28 mouse cellular contexts compared by ENCODE assay signal in the genomic region with DNA sequence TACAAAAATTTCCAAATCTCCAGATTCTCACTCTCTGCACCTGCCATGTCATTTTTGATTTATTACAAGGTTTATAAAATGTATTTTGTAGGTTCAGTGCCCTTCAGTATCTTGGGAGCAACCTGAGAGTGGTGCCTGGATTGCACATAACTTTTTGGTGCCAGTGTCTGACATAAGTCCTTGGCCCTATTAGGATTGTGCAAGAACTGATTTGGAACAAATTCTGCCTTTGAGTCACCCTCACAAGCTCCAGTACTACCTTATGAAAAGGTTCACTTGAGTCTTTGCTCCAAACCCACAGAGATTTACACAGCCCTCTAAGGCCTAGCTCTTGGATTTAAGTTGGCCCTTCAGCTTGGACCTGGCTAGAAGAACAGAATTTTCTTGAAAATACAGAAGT. TPM values are rescaled to one million over a fixed set of nuclear protein-coding genes. Genes with fewer than 3 reads are reported as not detected.
DNase-seq lines count a peak whose midpoint lies in the region; ATAC-seq and TF ChIP-seq lines count a peak whose summit lies in the region.
"Had no signal": no experiment of that assay in that cellular context is flagged by ENCODE, and none has a peak within 500 bp of the region (broad histone marks: within the 10 kb centered on the region; RNA-seq: fewer than 3 reads in every experiment).

A gene (plus strand): TSS at position 151 of the 400 bp plus-strand sequence.

- H3K9ac ChIP-seq in liver, adult 2 months (ENCODE audit: low read depth, low read length) = no peak within 1 kb of the TSS
- H3K9ac ChIP-seq in liver, postnatal 0 days (replicated peaks) = no peak within 1 kb of the TSS

- no peak within 1 kb of the TSS for H3K4me2 ChIP-seq in liver, postnatal 0 days (ENCODE audit: low read depth, low read length)

- no peaks in the 10 kb centered on the region for H3K4me1 ChIP-seq in liver, adult 2 months (ENCODE audit: control insufficient read depth, insufficient read depth, low read length)
- no peaks in the 10 kb centered on the region for H3K4me1 ChIP-seq in liver, postnatal 0 days (ENCODE audit: insufficient read depth)

- no peaks in the 10 kb centered on the region for H3K9me3 ChIP-seq in liver, postnatal 0 days (ENCODE audit: low read length)
- H3K9me3 ChIP-seq: G1E had no signal

- H3K79me2 ChIP-seq in liver, adult 2 months (ENCODE audit: control insufficient read depth, insufficient read depth, low read length) = no peaks in the 10 kb centered on the region

- ATAC-seq in liver, postnatal 0 days = no peak
- ATAC-seq: activated CD4-positive, CD25-positive, alpha-beta regulatory T cell, adult 4 months; CD4-positive, CD25-positive, alpha-beta regulatory T cell, adult 4 months; Patski had no signal

- no peaks in the 10 kb centered on the region for H3K27me3 ChIP-seq in liver, adult 2 months (ENCODE audit: control insufficient read depth, insufficient read depth, low read length)
- no peaks in the 10 kb centered on the region for H3K27me3 ChIP-seq in liver, postnatal 0 days (ENCODE audit: insufficient read depth, low read length)
- H3K27me3 ChIP-seq: CH12.LX had no signal

- no peaks in the 10 kb centered on the region for H3K36me3 ChIP-seq in liver, adult 2 months (ENCODE audit: control insufficient read depth, insufficient read depth, low read length)
- H3K36me3 ChIP-seq in liver, postnatal 0 days (replicated peaks; ENCODE audit: insufficient read depth, low read length) = no peaks in the 10 kb centered on the region
- H3K36me3 ChIP-seq: G1E had no signal

- H3K4me3 ChIP-seq in liver, adult 2 months (ENCODE audit: insufficient read depth, low read depth, low read length) = no peak within 1 kb of the TSS
- no peak within 1 kb of the TSS for H3K4me3 ChIP-seq in liver, postnatal 0 days (ENCODE audit: low read depth, low read length)

- DNase-seq in adrenal gland, adult (ENCODE audit: inconsistent age in 2 of 2, low spot score in 1 of 2) = peak; percentile 17 to 69
- DNase-seq in adrenal gland, postnatal 14 days = no peak
- peak; percentile 15 for DNase-seq in adrenal gland, adult 2 months
- DNase-seq in adrenal gland, postnatal 36 days = no peak
- DNase-seq in adrenal gland, adult 8-10 months = peak; percentile 15
- no peak for DNase-seq in adrenal gland, postnatal 4 days (ENCODE audit: low spot score in 2 of 2)
- DNase-seq in liver, adult 2 months (ENCODE audit: extremely low read depth, low read depth, low spot score) = peak; percentile 81
- no peak for DNase-seq in liver, postnatal 0 days
- DNase-seq: adrenal gland, postnatal 10 days; adrenal gland, postnatal 25 days; B cell, adult 2 months; cerebellum, adult 11 months; cerebellum, adult 11-12 months; cerebellum, adult 18-20 months; cerebellum, adult 2 months; cerebellum, adult 8-10 months; cerebellum, adult 9-10 months; cerebellum, adult 9-11 months; cerebellum, postnatal 10 days had no signal

- no peak for TF ChIP-seq POLR2A in liver, adult 2 months (IDR thresholded peaks at IDR 0.05; ENCODE audit: extremely low read depth, insufficient read depth, low read length)

- no peak for TF ChIP-seq CTCF in liver, adult 2 months (IDR thresholded peaks at IDR 0.05; ENCODE audit: low read depth, low read length)
- TF ChIP-seq CTCF in liver, postnatal 0 days (IDR thresholded peaks at IDR 0.05; ENCODE audit: low read depth) = no peak

- H3K27ac ChIP-seq in liver, adult 2 months (replicated peaks; ENCODE audit: insufficient read depth, low read depth, low read length) = no peak within 1 kb of the TSS
- no peak within 1 kb of the TSS for H3K27ac ChIP-seq in liver, postnatal 0 days (ENCODE audit: low read depth)

- no peak for TF ChIP-seq EP300 in liver, postnatal 0 days (IDR thresholded peaks at IDR 0.05; ENCODE audit: low read depth)

RNA-seq across cellular contexts. Expression of the gene that starts here (rescaled TPM):
- not detected in 2 replicates for total RNA-seq in adrenal gland, postnatal 14 days (2021)
- total RNA-seq in adrenal gland, adult 2 months (2021) = not detected
- polyA plus RNA-seq in adrenal gland, adult 2 months (2012; rRNA removed) = not detected in 2 replicates
- total RNA-seq in adrenal gland, postnatal 36 days (2021) = not detected
- not detected for total RNA-seq in adrenal gland, adult 8-10 months (2022)
- not detected for total RNA-seq in adrenal gland, postnatal 4 days (2021)
- not detected in 2 replicates for total RNA-seq in liver, adult 2 months (2014; rRNA removed)
- polyA plus RNA-seq in liver, adult 2 months (2012; rRNA removed) = not detected in 2 replicates
- polyA plus RNA-seq in liver, postnatal 0 days (2015; fragmentation: Nextera tagmentation; extraction: Ambion mirVana) = not detected in 2 replicates
- total RNA-seq: adrenal gland, adult 18-20 months; adrenal gland, postnatal 10 days; adrenal gland, postnatal 25 days; CH12.LX; ES-E14; MEL had no signal
- polyA plus RNA-seq: activated CD4-positive, CD25-positive, alpha-beta regulatory T cell, adult 4 months; brain, embryonic 14.5 days; CD4-positive, CD25-positive, alpha-beta regulatory T cell, adult 4 months; cerebellum, adult 2 months; G1E; Patski had no signal

Comparison
In these comparisons a context has a peak if more than half of its experiments do, and no peak if none do; other contexts are left out.
1. DNase-seq: peak in adrenal gland, adult (2 of 2); none in adrenal gland, postnatal 14 days (single experiment), adrenal gland, postnatal 36 days (0 of 2), adrenal gland, postnatal 4 days (0 of 2) and liver, postnatal 0 days (single experiment).
2. Peak in DNase-seq in adrenal gland, adult 2 months; RNA of the gene not detected or under 1 TPM.
3. Peak in DNase-seq in adrenal gland, adult 8-10 months; RNA of the gene not detected or under 1 TPM.
4. Peak in DNase-seq in liver, adult 2 months; RNA of the gene not detected or under 1 TPM.